Mouse (Mus musculus): ENCODE results near the gene Srsf4.
A peak's percentile ranks its signal among the peaks of the same experiment; 100 is the strongest.

Gene Srsf4

GRCm38 (mm10) chr4:131914046-131914643 is 40.7 kb downstream of the Srsf4 start:
- DNase-seq (ENCODE audit: low spot score in 2 of 2): no peak

DNA sequence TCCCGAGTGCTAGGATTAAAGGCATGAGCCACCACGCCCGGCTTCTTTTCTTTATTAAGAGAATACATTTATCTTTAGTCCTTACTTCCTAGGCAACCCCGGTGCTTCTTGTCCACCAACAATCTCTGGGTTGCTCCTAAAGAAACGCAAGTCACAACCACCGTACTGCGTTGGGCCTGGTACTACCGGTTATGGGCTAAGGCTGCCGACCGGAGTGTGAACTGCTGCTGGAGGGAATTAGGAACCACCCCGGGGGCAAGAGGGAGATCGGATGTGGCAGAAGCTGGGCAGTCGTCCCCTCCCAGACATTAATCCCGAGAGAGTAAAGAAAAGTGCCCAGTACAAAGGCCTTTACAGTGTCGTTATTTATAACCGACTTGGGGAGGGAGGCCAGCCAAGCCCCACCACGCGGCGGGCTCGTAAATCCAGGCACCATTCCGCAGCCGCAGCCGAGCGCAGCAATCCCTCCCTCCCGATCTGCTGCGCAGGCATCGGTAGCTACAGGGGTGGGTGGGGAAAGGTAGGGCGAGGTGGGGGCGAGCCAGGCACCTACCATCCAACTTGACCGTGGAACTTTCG is 41.6 kb downstream of the Srsf4 start:
- no peak for DNase-seq (ENCODE audit: low spot score in 2 of 2)

- DNase-seq (ENCODE audit: low spot score in 2 of 2): no peak
Observed at GRCm38 (mm10) chr4:131915821-131916328, 42.5 kb downstream of the Srsf4 start.

GRCm38 (mm10) chr4:131916425-131916824 is 43.0 kb downstream of the Srsf4 start:
- peak; percentile 48 to 78 for DNase-seq (ENCODE audit: low spot score in 2 of 2)

DNA sequence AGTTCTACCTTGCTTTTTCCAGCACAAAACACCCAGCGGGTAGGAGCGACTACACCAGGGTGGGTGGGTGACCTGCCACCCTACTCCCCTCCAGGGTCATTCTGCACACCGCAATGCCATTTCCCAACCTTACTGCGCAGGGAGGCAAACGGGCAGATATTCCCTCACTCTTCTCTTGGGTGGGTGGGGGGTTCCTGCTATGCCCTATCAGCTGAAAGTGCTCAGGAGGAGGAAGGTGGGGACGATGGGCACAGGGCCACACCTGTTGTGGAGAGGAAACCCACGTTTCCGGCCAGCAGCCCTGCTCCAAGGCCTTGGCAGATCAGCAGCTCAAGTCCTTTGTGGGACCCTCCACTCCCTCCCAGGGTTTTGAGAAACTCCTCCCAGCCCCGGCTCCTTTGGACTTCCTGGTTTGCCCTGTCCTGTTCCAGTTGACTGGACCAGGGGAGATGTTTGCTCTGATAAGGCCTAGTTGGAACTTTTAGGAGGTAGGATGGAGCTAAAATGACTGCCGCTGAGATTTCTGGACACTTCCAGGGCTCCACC is 43.7 kb downstream of the Srsf4 start:
- DNase-seq (ENCODE audit: low spot score in 2 of 2): no peak

DNA sequence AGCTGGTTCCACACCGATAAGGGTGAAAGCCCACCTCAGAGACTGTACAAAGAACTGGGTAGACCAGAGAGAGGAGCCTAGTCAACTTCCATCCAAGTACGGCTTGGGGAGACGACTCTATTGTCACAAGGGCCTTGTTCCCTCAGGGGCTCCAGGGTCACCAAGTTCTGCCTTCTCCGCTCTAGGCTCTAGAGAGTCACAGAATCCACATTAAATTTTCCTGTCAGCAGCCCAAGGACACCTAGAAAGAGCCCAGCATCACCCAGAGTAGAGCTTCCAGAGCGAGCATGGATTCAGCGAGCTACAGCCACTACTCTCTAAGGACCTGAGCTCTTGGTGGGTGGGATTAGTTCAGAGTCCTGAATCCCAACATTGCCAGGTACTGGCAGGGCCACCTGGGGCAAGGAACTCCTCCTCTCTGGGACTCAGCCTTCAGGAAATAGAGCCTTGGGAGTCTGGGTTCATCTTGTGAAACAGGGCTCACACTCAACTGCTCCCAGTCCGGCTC is 44.7 kb downstream of the Srsf4 start:
- DNase-seq (ENCODE audit: low spot score in 2 of 2): no peak

GRCm38 (mm10) chr4:131918711-131919500 is 45.5 kb downstream of the Srsf4 start:
- no peak for DNase-seq (ENCODE audit: low spot score in 2 of 2)

- no peak for DNase-seq (ENCODE audit: low spot score in 2 of 2)
Observed at GRCm38 (mm10) chr4:131919506-131920140, 46.2 kb downstream of the Srsf4 start.

GRCm38 (mm10) chr4:131920141-131920594 is 46.8 kb downstream of the Srsf4 start:
- no peak for DNase-seq (ENCODE audit: low spot score in 2 of 2)

GRCm38 (mm10) chr4:131920595-131921351 is 47.4 kb downstream of the Srsf4 start:
- DNase-seq (ENCODE audit: low spot score in 2 of 2): no peak

DNA sequence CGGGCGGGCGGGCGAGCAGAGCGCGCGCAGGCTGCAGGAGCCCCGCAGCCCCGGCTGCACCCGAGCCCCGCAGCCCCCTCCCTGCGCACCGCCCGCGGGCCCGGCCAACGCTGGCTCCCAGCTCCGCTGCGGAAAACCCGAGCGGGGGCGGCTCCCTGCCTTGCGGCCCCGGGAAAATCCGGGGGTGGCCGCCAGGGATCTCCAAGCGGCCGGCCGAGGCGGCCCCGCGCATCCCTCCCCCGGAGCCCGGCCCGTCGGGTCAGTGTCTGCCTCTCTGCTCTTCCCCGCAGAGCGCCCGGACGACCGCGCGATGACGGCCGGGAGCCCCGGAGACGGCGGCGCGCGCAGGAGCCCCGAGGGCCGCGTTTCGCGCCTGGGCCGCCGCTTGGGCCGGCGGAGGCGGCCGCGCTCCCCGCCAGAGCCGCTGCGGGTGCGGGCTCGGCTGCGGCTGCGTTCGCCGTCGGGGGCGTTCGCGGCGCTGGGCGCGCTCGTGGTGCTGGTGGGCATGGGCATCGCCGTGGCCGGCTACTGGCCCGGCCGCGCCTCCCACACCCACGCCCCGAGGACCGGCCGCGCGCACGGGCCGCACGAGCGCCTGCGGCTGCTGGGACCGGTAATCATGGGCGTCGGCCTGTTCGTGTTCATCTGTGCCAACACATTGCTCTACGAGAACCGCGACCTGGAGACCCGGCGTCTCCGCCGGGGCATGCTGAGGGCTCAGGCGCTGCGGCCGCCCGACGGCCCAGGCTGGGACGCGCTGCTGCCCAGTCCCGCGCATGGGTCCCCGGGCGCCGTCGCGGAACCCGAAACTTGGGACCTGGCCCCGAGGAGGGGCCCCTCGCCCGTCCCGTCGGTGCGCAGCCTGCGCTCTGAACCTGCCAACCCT is 48.3 kb downstream of the Srsf4 start, which contains the start of gene Tmem200b:
TSS of gene Tmem200b (plus strand) at position 311 of the 886 bp plus-strand sequence.
- DNase-seq (ENCODE audit: low spot score in 2 of 2): no peak

DNA sequence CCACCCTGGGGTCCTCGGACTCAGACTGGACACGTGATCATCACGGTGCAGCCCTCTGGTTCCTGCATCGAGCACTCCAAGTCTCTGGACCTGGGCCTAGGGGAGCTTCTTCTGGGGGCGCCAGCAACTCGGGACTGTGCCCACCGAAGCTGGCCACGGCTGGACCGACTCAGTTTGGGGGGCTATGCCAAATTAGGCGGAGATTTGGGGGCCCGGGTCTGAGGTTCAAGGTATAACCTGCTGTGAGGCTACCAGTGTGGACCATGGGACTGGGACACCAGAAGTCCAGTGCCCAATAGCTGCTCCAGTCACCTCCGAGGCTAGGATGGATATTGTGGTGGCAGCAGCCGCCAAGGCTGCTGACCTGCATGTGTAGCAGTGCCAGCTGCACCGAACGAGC is 49.0 kb downstream of the Srsf4 start:
- no peak for DNase-seq (ENCODE audit: low spot score in 2 of 2)

DNA sequence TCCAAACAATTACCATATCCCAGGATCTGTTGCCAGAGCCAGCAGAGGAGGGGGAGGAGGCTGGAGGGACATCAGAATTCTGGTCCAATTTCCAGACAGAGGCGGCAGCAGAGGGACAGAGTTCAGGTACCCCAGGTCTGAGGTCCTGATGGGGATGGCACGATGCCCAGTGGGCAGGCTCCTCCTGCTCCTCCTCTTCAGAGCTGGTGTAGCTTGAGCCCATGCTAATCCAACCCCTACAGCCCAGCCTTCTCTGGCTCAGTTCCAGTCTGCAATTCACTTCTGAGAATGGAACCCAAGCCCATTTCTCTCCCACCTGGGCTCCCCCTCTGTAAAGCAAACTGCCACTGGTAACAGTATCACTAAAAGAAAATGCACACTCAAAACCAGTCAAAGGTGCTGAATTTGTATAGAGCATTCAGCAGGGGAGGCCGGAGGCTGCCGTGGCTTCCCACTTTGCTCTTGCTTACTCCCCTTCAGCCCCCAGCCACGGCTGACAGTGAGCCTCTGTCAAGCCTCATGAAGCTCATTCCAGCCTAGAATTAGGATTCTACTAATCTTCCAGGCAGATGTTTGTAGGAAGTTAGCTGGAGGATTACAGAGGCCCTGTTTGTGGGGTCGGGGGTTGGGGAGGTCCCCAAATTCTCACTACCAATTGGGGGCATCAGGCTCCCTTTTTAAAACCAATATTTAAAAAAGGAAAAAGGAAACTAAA is 50.8 kb downstream of the Srsf4 start:
- DNase-seq (ENCODE audit: low spot score in 2 of 2): no peak

DNA sequence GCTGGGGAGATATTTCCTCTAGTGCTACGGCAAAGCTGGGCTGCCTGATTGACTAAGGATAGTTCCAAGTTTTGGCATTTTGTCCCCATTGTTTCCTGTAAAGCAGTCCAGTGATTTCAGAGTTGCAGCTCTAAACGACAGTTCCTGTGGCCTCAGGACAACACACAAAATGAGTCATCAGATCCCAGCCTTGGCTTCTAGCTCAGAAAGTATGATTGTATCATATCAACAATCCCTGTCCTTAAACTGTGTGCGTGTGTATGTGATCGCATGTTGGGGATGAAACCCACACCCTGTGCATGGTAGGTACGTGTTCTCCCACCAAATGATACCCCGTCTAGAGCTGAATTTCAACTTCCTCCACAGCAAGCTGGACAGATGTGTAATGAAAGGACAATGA is 55.7 kb downstream of the Srsf4 start:
- no peak for DNase-seq (ENCODE audit: low spot score in 2 of 2)

GRCm38 (mm10) chr4:131939459-131939858 is 66.0 kb downstream of the Srsf4 start:
- no peak for DNase-seq (ENCODE audit: low spot score in 2 of 2)

DNA sequence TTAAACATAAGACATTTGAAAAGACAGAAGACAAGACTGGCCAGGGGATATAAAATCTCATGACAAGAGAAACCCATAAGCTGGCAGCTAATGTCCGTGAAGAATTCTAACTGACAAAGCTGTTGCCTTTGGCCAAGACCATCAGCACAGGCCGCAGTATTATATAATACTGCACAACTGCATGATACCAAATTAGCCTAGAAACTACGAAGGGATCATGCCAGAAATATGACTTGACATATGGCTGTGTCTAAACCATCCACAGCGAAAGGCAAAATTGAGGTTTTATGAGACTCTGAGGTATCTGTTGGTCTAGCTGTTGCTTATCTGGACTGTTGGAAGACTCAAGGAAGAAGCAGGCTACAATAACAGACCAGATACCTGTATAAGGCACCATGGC is 67.4 kb downstream of the Srsf4 start:
- DNase-seq (ENCODE audit: low spot score in 2 of 2): no peak

DNA sequence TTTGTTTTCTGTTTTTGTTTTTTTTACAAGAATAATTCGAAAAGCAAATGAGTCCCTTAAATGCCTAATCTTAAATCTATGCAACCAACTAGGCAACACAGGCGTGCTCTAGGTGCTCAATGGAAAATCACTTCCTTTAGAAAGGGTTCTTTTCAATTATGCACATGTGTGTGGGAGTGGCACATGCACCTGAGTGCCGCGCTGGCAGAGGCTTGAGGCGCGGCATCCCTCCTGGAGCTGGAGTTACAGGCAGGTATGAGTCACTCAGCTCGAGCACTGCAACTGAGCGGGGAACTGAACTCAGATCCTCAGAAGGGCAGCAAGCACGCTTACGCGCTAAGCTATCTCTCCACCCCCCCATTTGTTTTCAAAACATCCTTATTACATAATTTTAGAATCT is 74.4 kb downstream of the Srsf4 start:
- no peak for DNase-seq (ENCODE audit: low spot score in 2 of 2)

DNA sequence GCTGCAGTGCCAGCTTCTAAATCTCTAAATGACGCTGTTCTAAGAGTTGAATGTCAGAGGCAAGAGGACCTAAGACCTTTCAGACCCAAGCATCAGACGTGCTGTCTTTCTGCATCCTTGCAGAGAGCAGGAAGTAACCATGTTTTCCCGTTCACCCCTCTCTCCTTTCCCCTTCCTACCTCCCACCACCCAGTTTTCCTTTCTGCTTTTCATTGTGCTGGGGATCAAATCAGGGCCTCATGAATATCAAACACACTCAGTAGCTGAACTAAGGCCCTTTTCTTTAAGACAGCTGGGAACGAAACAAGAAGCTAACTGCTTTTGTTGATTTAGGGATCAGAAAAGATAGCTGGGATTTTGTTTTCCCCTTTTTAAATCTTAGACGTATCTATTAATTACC is 76.5 kb downstream of the Srsf4 start:
- no peak for DNase-seq (ENCODE audit: low spot score in 2 of 2)

GRCm38 (mm10) chr4:131950657-131951056 is 77.2 kb downstream of the Srsf4 start:
- DNase-seq (ENCODE audit: low spot score in 2 of 2): no peak

Data from thymus, postnatal 10 days (tissue).